Mouse (Mus musculus): ENCODE results near the gene Ctf1. TPM values are rescaled to one million over a fixed set of nuclear protein-coding genes. Genes with fewer than 3 reads are reported as not detected.
A peak's percentile ranks its signal among the peaks of the same experiment; 100 is the strongest.

Ctf1 gene
- polyA plus RNA-seq, 1 experiment = 8.3 TPM

- Histone ChIP-seq H3K4me3 (ENCODE audit: low read depth, low read length) (no peak overlapping the region), H3K4me1 (ENCODE audit: control insufficient read depth, insufficient read depth, insufficient read length, low read length) (peaks cover 23% of the 10 kb centered on the region), H3K27me3 (ENCODE audit: control insufficient read depth, insufficient read depth, low read length) (no peaks in the 10 kb centered on the region), H3K36me3 (ENCODE audit: control insufficient read depth, insufficient read depth, low read length) (no peaks in the 10 kb centered on the region), H3K27ac (ENCODE audit: insufficient read depth, low read depth, low read length) (no peak overlapping the region)
- no peak for TF ChIP-seq POLR2A (IDR thresholded peaks at IDR 0.05; ENCODE audit: low read depth, low read length)
- no peak for TF ChIP-seq CTCF (IDR thresholded peaks at IDR 0.05; ENCODE audit: extremely low read depth, insufficient read length, insufficient replicate concordance, low read depth, low read length)
- 83% methylated on average over 4 of the region's 4 CpGs for WGBS
Observed at GRCm38 (mm10) chr7:127714816-127715215, 2.3 kb downstream of the Ctf1 start.

DNA sequence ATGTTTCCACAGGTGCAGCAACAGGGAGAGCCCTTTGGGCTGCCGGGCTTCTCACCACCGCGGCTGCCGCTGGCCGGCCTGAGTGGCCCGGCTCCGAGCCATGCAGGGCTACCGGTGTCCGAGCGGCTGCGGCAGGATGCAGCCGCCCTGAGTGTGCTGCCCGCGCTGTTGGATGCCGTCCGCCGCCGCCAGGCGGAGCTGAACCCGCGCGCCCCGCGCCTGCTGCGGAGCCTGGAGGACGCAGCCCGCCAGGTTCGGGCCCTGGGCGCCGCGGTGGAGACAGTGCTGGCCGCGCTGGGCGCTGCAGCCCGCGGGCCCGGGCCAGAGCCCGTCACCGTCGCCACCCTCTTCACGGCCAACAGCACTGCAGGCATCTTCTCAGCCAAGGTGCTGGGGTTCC lies 4.5 kb downstream of the Ctf1 start:
- Histone ChIP-seq H3K27ac (ENCODE audit: insufficient read depth, low read depth, low read length) (no peak overlapping the region), H3K36me3 (ENCODE audit: control insufficient read depth, insufficient read depth, low read length) (no peaks in the 10 kb centered on the region), H3K4me3 (ENCODE audit: low read depth, low read length) (peak overlapping the region; percentile 42), H3K27me3 (ENCODE audit: control insufficient read depth, insufficient read depth, low read length) (no peaks in the 10 kb centered on the region), H3K4me1 (ENCODE audit: control insufficient read depth, insufficient read depth, insufficient read length, low read length) (peaks cover 10% of the 10 kb centered on the region)
- WGBS = 7% methylated on average over 41 of the region's 41 CpGs
- TF ChIP-seq POLR2A (IDR thresholded peaks at IDR 0.05; ENCODE audit: low read depth, low read length) (no peak), CTCF (IDR thresholded peaks at IDR 0.05; ENCODE audit: extremely low read depth, insufficient read length, insufficient replicate concordance, low read depth, low read length) (peak; percentile 56)

DNA sequence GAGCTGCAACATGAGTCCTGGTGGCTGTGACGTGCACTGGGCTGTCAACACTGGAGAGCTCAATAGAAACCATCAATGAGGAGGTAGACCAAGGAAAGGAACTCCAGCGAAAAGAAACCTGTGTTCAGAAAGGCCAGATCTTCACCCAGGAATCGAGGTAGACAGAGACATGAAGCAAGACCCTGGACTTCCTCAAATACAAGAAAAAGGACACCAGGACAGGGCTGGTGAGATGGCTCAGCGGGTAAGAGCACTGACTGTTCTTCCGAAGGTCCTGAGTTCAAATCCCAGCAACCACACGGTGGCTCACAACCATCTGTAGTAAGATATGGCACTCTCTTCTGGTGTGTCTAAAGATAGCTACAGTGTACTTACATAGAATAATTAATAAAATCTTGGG lies 5.8 kb downstream of the Ctf1 start:
- Histone ChIP-seq H3K27me3 (ENCODE audit: control insufficient read depth, insufficient read depth, low read length) (no peaks in the 10 kb centered on the region), H3K4me1 (ENCODE audit: control insufficient read depth, insufficient read depth, insufficient read length, low read length) (peaks cover 5% of the 10 kb centered on the region), H3K27ac (ENCODE audit: insufficient read depth, low read depth, low read length) (no peak overlapping the region), H3K4me3 (ENCODE audit: low read depth, low read length) (no peak overlapping the region), H3K36me3 (ENCODE audit: control insufficient read depth, insufficient read depth, low read length) (no peaks in the 10 kb centered on the region)
- TF ChIP-seq POLR2A (IDR thresholded peaks at IDR 0.05; ENCODE audit: low read depth, low read length) = no peak
- no peak for TF ChIP-seq CTCF (IDR thresholded peaks at IDR 0.05; ENCODE audit: extremely low read depth, insufficient read length, insufficient replicate concordance, low read depth, low read length)
- WGBS = 93% methylated on average over 6 of the region's 6 CpGs

DNA sequence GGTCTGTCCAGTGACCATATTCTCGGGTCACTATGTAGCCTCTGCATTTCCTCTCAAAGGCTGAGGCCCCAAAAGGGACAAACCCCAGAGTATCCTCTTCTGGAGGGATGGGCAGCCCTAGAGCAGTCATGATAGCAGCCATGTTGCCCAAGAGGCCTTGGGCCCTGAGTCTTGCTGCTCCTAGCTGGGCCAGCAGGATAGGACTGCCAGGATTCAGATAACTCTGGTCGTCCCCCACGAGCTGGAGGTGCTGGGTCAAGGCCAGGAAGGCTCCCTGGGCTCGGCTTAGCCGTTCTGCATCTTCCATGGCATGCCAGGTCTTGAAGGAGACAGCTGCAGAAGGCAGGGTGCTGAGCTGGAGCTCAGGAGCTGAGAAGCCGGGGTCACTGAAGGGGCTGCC lies 6.7 kb downstream of the Ctf1 start:
- Histone ChIP-seq H3K4me1 (ENCODE audit: control insufficient read depth, insufficient read depth, insufficient read length, low read length) (peaks cover 5% of the 10 kb centered on the region), H3K27ac (ENCODE audit: insufficient read depth, low read depth, low read length) (no peak overlapping the region), H3K27me3 (ENCODE audit: control insufficient read depth, insufficient read depth, low read length) (no peaks in the 10 kb centered on the region), H3K4me3 (ENCODE audit: low read depth, low read length) (no peak overlapping the region), H3K36me3 (ENCODE audit: control insufficient read depth, insufficient read depth, low read length) (no peaks in the 10 kb centered on the region)
- TF ChIP-seq CTCF (IDR thresholded peaks at IDR 0.05; ENCODE audit: extremely low read depth, insufficient read length, insufficient replicate concordance, low read depth, low read length) = no peak
- TF ChIP-seq POLR2A (IDR thresholded peaks at IDR 0.05; ENCODE audit: low read depth, low read length) = no peak
- 93% methylated on average over 6 of the region's 6 CpGs for WGBS

- no peak overlapping the region for H3K4me3 ChIP-seq (ENCODE audit: low read depth, low read length)
- peaks cover 5% of the 10 kb centered on the region; the same call in 1 of the 2 replicates for H3K4me1 ChIP-seq (ENCODE audit: control insufficient read depth, insufficient read depth, insufficient read length, low read length)
- WGBS = 86% methylated on average over 2 of the region's 2 CpGs
- TF ChIP-seq CTCF (IDR thresholded peaks at IDR 0.05; ENCODE audit: extremely low read depth, insufficient read length, insufficient replicate concordance, low read depth, low read length) (no peak), POLR2A (IDR thresholded peaks at IDR 0.05; ENCODE audit: low read depth, low read length) (no peak)
- H3K27me3 ChIP-seq (ENCODE audit: control insufficient read depth, insufficient read depth, low read length) = no peaks in the 10 kb centered on the region
- no peak overlapping the region for H3K27ac ChIP-seq (ENCODE audit: insufficient read depth, low read depth, low read length)
- no peaks in the 10 kb centered on the region for H3K36me3 ChIP-seq (ENCODE audit: control insufficient read depth, insufficient read depth, low read length)
Observed at GRCm38 (mm10) chr7:127725490-127725889, 13.0 kb downstream of the Ctf1 start.

GRCm38 (mm10) chr7:127725924-127726323 lies 13.4 kb downstream of the Ctf1 start:
- H3K4me1 ChIP-seq (ENCODE audit: control insufficient read depth, insufficient read depth, insufficient read length, low read length) = peaks cover 5% of the 10 kb centered on the region; the same call in 1 of the 2 replicates
- WGBS = 72% methylated on average over 6 of the region's 6 CpGs

DNA sequence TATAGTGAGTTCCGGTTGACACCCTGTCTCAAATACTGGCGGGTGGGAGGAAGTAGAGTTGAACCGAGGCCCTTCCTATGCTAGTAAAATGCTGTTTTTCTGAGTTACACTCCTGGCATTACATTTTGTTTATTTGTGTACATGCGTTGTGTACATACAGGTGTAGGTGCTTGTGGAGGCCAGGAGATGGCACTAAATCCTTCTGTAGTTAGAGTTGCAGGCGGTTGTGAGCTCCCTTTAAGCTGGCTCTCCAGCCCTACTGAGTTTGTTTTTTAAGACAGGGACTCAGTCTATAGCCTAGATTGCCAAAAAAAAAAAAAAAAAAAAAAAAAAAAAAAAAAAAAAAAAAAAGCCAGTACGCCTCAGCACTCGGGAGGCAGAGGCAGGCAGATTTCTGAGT lies 15.4 kb downstream of the Ctf1 start:
- 86% methylated on average over 7 of the region's 7 CpGs for WGBS
- TF ChIP-seq POLR2A (IDR thresholded peaks at IDR 0.05; ENCODE audit: low read depth, low read length) (no peak), CTCF (IDR thresholded peaks at IDR 0.05; ENCODE audit: extremely low read depth, insufficient read length, insufficient replicate concordance, low read depth, low read length) (no peak)
- no peak overlapping the region for H3K4me3 ChIP-seq (ENCODE audit: low read depth, low read length)

More at GRCm38 (mm10) chr7:127725924-127726323, 13.4 kb downstream of the Ctf1 start:
- TF ChIP-seq CTCF (IDR thresholded peaks at IDR 0.05; ENCODE audit: extremely low read depth, insufficient read length, insufficient replicate concordance, low read depth, low read length) (no peak), POLR2A (IDR thresholded peaks at IDR 0.05; ENCODE audit: low read depth, low read length) (no peak)
- no peak overlapping the region for H3K27ac ChIP-seq (ENCODE audit: insufficient read depth, low read depth, low read length)
- no peaks in the 10 kb centered on the region for H3K27me3 ChIP-seq (ENCODE audit: control insufficient read depth, insufficient read depth, low read length)
- H3K36me3 ChIP-seq (ENCODE audit: control insufficient read depth, insufficient read depth, low read length) = no peaks in the 10 kb centered on the region
- H3K4me3 ChIP-seq (ENCODE audit: low read depth, low read length) = no peak overlapping the region

More for the DNA sequence above, 15.4 kb downstream of the Ctf1 start:
- Histone ChIP-seq H3K36me3 (ENCODE audit: control insufficient read depth, insufficient read depth, low read length) (no peaks in the 10 kb centered on the region), H3K27ac (ENCODE audit: insufficient read depth, low read depth, low read length) (no peak overlapping the region), H3K27me3 (ENCODE audit: control insufficient read depth, insufficient read depth, low read length) (no peaks in the 10 kb centered on the region), H3K4me1 (ENCODE audit: control insufficient read depth, insufficient read depth, insufficient read length, low read length) (peaks cover 5% of the 10 kb centered on the region; the same call in 1 of the 2 replicates)

Data from small intestine, adult 2 months (tissue).